Mouse (Mus musculus) kidney, adult 2 months (tissue): ENCODE measurements around the gene Olfr214.

Source experiments
- CTCF ChIP-seq: fragments of 200-500 bp; conservative IDR thresholded peaks from 2 replicates; pipeline ENCODE4 v1.5.1; 2011; ENCODE audit warnings: low read depth, mild to moderate bottlenecking, control low read depth, low read length, moderate library complexity, mixed read lengths; ENCODE audit not compliant: insufficient read depth, insufficient read length
- POLR2A ChIP-seq: fragments of 200-500 bp; IDR thresholded peaks from one replicate; pipeline ENCODE4 v1.6.1; 2011; ENCODE audit warnings: low read depth, low read length, control low read depth

DNA sequence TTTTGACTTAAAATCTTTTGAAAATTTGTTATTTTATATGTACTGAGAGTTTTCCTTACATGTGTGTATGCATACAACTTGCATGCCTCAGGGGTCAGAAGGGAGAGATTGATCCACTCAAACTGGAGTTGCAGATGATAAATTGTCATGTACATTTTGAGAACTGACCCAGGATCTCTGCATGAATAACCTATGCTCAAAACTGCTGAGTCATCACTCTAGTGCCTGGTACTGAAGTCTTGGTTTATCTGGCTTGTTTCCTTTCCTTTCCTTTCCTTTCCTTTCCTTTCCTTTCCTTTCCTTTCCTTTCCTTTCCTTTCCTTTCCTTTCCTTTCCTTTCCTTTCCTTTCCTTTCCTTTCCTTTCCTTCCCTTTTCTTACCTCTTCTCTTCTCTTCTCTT is 39.2 kb upstream of the Olfr214 start:
- TF ChIP-seq CTCF = no peak
- TF ChIP-seq POLR2A = no peak
